Mouse (Mus musculus) ES-E14 (cell line): ENCODE measurements around the gene Tspear. TPM values are rescaled to one million over a fixed set of nuclear protein-coding genes. Genes with fewer than 3 reads are reported as not detected.

Experiments
- DNase-seq: peaks from one replicate; pipeline ENCODE4 v3.0.0-alpha.2; 2013; ENCODE audit warnings: low read depth, low spot score
- H3K27ac ChIP-seq: 2 replicates; pipeline ENCODE4 v1.5.1; 2012; ENCODE audit warnings: low read depth, mild to moderate bottlenecking, low read length, moderate library complexity, mixed read lengths; ENCODE audit not compliant: poor library complexity, insufficient read depth, severe bottlenecking
- H3K36me3 ChIP-seq: 2 replicates; pipeline ENCODE4 v1.6.1; 2012; ENCODE audit warnings: mild to moderate bottlenecking, low read length, moderate library complexity, mixed read lengths; ENCODE audit not compliant: control insufficient read depth, poor library complexity, insufficient read depth, severe bottlenecking
- H3K4me1 ChIP-seq, 2 experiments: fragments of 150-350 bp in 1 of 2; sonication (generic) in 1 of 2; 2 replicates each; pipeline ENCODE4 v1.6.1; 2012; ENCODE audit warnings: low read length in 2 of 2, mild to moderate bottlenecking in 1 of 2, mixed read lengths in 1 of 2; ENCODE audit not compliant: control insufficient read depth in 2 of 2, insufficient read depth in 2 of 2, poor library complexity in 1 of 2
- H3K4me3 ChIP-seq, 2 experiments: fragments of 150-350 bp in 1 of 2; sonication (generic) in 1 of 2; 2 replicates each; pipeline ENCODE4 v1.5.1; 2012; ENCODE audit warnings: low read length in 2 of 2, low read depth in 1 of 2, mild to moderate bottlenecking in 1 of 2, mixed read lengths in 1 of 2; ENCODE audit not compliant: insufficient read depth in 1 of 2, poor library complexity in 1 of 2, severe bottlenecking in 1 of 2
- H3K9ac ChIP-seq: 2 replicates; pipeline ENCODE4 v1.6.1; 2012; ENCODE audit warnings: low read depth, mild to moderate bottlenecking, low read length, mixed read lengths; ENCODE audit not compliant: poor library complexity, insufficient read depth, severe bottlenecking
- H3K9me3 ChIP-seq: fragments of 150-350 bp; sonication (generic); 2 replicates; pipeline ENCODE4 v1.6.1; 2012; ENCODE audit warnings: low read depth, mild to moderate bottlenecking, low read length; ENCODE audit not compliant: control insufficient read depth, insufficient read depth
- CHD2 ChIP-seq: IDR thresholded peaks from 2 replicates; pipeline ENCODE4 v1.6.1; 2014; ENCODE audit warnings: mild to moderate bottlenecking, low read depth, low read length, inconsistent platforms
- HCFC1 ChIP-seq: IDR thresholded peaks from 2 replicates; pipeline ENCODE4 v1.6.1; 2012; ENCODE audit warnings: low read length, inconsistent platforms, borderline replicate concordance; ENCODE audit not compliant: insufficient read depth
- MAFK ChIP-seq: IDR thresholded peaks from 2 replicates; pipeline ENCODE4 v1.6.1; 2014; ENCODE audit warnings: mild to moderate bottlenecking, low read depth, low read length, inconsistent platforms; ENCODE audit not compliant: insufficient read depth
- ZC3H11A ChIP-seq: IDR thresholded peaks from 2 replicates; pipeline ENCODE4 v1.6.1; 2012; ENCODE audit warnings: low read depth, mild to moderate bottlenecking, inconsistent platforms, low read length, borderline replicate concordance
- ZNF384 ChIP-seq: IDR thresholded peaks from 2 replicates; pipeline ENCODE4 v1.6.1; 2012; ENCODE audit warnings: low read depth, low read length, inconsistent platforms
- in situ Hi-C, 2 experiments: fragments of 600-800 bp; cut with MboI; formaldehyde crosslinking; loops; one replicate each; pipeline ENCODE4 v1.15.1; 2025; ENCODE audit warnings: low sequenced_read_pairs in 2 of 2, inconsistent platforms in 1 of 2; ENCODE audit not compliant: unreplicated experiment in 2 of 2
- total RNA-seq: library from RNA; depleted of rRNA; stranded (reverse); fragments of 300-350 nt; gene quantifications from 2 replicates; pipeline ENCODE4 v1.2.3, GENCODE M21; 2012

The Tspear gene
- total RNA-seq, 1 experiment: 0.49 TPM

DNA sequence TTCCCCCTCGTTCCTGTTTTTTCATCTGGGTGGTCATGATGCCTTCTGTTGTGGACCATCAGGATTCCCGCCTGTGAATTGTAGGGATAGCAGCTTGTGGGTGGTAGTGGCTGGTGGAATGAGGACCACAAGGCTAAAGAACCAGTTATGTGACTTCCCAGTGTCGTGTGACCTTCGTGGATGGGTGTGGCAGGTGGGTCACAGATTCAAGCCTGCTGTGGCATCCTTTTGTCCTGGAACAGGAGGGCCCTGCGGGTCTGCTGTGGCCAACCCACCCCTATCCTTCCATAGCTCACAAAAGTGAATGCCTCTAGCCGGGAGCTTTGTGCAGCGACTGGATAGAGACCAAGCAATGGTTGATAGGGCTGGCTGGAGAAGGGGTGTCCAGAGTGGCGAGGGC, 38.5 kb upstream of the Tspear start:
- in situ Hi-C loops: no loop called here
- TF ChIP-seq MAFK (no peak), HCFC1 (no peak), ZNF384 (no peak), ZC3H11A (no peak), CHD2 (no peak)
- peaks cover 19% of the 10 kb centered on the region for H3K36me3 ChIP-seq
- no peak overlapping the region for H3K27ac ChIP-seq
- no peaks in the 10 kb centered on the region for H3K9me3 ChIP-seq
- H3K4me3 ChIP-seq: no peak overlapping the region
- no peak overlapping the region for H3K9ac ChIP-seq
- no peak for DNase-seq
- peaks cover 3 to 14% of the 10 kb centered on the region in 2 experiments; a peak in 2 of 4 replicates for H3K4me1 ChIP-seq

DNA sequence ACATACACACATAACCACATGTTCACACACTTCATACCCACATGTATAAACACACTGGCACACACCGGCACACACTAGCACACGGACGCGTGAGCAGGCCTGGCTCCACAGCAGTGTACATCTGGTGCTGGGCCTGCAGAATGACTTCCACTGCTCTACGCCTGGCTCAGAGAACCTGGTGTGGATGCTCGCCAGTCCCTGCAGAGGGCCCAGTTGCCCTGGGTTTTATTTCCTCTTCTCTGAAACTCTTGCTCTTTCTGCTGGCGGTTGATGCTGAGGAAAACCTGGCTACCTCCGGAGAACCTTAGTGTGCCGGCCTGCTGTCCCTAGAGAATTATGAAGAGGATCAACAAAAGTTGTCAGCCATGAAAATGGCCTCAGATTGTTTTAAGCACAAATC, 34.3 kb upstream of the Tspear start:
- no peak for DNase-seq
- H3K9me3 ChIP-seq: no peaks in the 10 kb centered on the region
- in situ Hi-C loops: no loop called here
- H3K9ac ChIP-seq: no peak overlapping the region
- H3K27ac ChIP-seq: no peak overlapping the region
- no peak overlapping the region for H3K4me3 ChIP-seq
- H3K4me1 ChIP-seq: peaks cover 3 to 14% of the 10 kb centered on the region in 2 experiments; a peak in 2 of 4 replicates
- TF ChIP-seq ZNF384 (no peak), CHD2 (no peak), MAFK (no peak), HCFC1 (no peak), ZC3H11A (no peak)
- no peaks in the 10 kb centered on the region for H3K36me3 ChIP-seq

DNA sequence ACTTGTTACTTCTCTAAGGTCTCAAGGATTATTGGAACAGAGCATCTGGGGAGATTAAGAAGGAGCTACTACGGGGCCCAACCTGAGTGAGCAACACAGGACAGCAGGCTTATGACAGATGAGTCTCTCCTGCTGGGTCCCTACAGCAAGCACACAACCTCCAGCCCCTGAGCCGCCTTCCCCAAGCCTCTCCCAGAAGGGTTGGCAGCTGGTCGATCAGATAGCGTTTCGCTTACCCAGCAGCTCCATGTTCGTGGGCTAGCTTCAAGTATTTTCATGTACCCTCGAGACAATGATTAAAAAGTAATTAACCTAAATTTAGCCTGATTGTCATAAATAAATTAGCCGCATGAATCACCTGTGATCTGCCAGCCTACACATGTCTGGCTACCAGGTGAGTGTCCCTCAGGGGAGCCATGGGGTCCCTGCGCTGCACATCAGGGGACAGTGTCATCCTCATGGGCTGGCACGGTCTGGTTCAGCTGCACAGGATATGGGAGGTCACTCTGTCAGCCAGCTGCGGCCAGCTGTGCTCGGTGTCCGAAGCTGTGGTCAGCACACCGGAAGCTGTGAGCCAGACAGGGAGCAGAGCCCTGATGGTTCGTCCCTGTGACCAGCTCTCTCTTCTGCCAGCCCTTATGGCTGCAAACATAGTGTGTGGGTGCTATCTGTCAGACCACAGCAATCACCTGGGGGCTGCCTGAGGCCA, 27.9 kb upstream of the Tspear start:
- Histone ChIP-seq H3K4me3 (no peak overlapping the region), H3K36me3 (no peaks in the 10 kb centered on the region), H3K27ac (no peak overlapping the region), H3K9me3 (no peaks in the 10 kb centered on the region), H3K9ac (no peak overlapping the region), H3K4me1 (no peaks in the 10 kb centered on the region)
- in situ Hi-C loops: no loop called here
- TF ChIP-seq ZC3H11A (no peak), ZNF384 (no peak), HCFC1 (no peak), MAFK (no peak), CHD2 (no peak)
- DNase-seq: no peak

DNA sequence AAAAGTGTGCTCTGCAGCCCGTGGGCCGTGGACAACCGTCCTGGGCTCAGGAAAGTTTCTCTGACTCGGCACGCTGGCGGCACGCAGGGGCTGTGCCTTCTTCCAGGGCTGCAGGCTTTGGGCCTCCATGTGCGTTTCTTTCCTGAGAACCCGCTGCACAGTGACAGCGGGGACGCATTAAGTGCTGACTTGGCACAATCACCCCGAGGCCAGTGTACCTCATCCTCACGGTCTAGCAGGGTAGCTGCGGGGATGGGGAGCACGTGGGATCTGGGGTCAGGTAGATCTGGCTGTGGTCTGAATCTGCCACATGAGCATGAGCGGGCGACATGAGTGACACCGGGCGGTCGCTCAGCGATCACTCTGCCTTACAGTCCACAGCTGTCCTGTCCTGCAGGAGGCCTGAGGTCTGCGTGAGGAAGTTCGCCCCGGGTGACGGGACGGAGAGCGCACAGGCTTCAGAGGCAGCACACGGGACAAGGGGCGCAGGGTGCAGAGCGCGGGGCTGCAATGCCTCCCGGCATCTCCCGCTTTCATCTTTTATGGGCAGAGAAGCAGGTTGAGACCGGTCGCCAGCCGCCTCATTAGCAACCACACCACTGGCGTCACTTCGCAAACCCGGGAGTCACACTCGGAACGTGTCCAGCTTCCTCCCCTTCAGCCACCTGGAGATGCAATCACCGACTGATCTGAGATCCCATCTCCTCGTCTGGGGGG, 22.3 kb upstream of the Tspear start:
- Histone ChIP-seq H3K4me1 (no peaks in the 10 kb centered on the region), H3K4me3 (peak overlapping the region; percentile 56 to 67), H3K9ac (peak overlapping the region; percentile 32; the same call in 1 of the 2 replicates), H3K9me3 (no peaks in the 10 kb centered on the region), H3K36me3 (no peaks in the 10 kb centered on the region), H3K27ac (no peak overlapping the region)
- no peak for DNase-seq
- peak; percentile 95 for TF ChIP-seq MAFK
- TF ChIP-seq ZNF384: no peak
- TF ChIP-seq HCFC1: no peak
- in situ Hi-C loops: no loop called here

DNA sequence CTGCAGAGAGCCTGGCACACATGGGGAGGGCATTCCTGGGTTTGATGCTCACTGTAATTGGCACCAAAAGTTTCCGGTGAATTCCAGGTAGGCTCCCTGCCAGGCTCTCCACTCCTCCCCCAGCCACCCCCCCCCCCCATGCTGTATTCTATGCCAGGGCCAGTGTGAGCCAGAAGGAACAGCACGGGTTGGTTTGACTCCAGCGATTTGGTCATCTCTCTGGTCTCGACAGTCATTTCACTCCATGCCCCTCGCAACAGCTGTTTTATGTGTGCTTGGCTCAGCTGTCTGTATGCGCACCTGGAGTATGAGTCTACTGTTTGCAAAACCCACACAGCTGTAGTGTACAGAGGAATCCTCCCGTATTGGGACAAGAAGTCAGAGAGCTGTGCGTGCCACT, 20.0 kb upstream of the Tspear start:
- TF ChIP-seq CHD2 (no peak), ZNF384 (no peak), MAFK (no peak), ZC3H11A (no peak), HCFC1 (no peak)
- Histone ChIP-seq H3K36me3 (no peaks in the 10 kb centered on the region), H3K4me3 (no peak overlapping the region), H3K9ac (no peak overlapping the region), H3K27ac (no peak overlapping the region), H3K4me1 (peaks cover 0 to 4% of the 10 kb centered on the region in 2 experiments; a peak in 1 of 4 replicates), H3K9me3 (no peaks in the 10 kb centered on the region)
- in situ Hi-C loops: no loop called here
- DNase-seq: no peak
